Mouse (Mus musculus): ENCODE data around the gene Knstrn.

- TF ChIP-seq CTCF (IDR thresholded peaks at IDR 0.05; ENCODE audit: low read depth, low read length) (no peak), POLR2AphosphoS5 (IDR thresholded peaks at IDR 0.05; ENCODE audit: insufficient replicate concordance, low read depth, low read length) (no peak)
These were observed 1.1 kb upstream of the Knstrn start for GRCm38 (mm10) chr2:118812724-118813123.

Measured in G1E (cell line).